Mouse (Mus musculus) monocyte, adult 2 months (primary cell): ENCODE results near the gene Ube4a.

ENCODE experiments used
- DNase-seq, 2 experiments: peaks; one replicate each; pipeline ENCODE4 v3.0.0; 2022; ENCODE audit warnings: low spot score in 2 of 2, low read depth in 1 of 2

Gene Ube4a

DNA sequence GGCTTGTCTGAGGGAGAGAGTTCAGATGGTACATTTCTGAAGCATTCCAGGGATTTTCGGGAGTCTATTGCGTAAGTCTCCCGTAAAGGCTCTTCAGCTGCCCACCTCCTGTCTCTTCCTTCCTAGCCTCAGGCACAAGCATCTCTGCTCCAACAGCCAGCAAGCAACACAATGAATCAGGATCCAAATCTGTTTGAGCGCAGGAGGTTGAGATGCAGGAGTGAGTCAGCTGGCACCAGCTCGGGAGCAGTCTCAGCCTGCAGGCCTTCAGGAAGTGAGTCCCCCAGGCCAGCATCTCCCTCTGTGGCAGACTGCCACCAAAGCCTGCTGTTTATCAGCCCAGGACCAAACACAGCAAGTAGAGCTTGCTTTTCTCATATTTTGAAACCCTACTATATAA lies 60.4 kb downstream of the Ube4a start:
- no peak for DNase-seq

DNA sequence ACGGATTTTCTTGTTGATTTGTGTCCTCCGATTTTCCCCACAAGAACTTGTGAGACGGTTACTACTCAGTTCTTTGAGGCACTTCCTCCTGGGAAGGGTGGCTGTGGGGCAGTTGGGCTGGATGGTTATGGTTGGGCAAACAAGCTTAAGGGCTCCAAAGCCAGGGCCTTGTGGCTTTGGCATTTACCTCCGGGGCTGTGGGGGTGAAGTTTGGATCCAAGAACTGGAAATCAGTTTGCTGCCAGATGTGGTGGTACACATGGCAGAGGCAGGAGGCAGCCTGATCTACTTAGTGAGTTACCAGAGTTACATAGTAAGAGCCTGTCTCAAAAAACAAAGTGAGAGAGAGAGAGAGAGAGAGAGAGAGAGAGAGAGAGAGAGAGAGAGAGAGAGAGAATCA lies 61.5 kb downstream of the Ube4a start:
- no peak for DNase-seq

DNA sequence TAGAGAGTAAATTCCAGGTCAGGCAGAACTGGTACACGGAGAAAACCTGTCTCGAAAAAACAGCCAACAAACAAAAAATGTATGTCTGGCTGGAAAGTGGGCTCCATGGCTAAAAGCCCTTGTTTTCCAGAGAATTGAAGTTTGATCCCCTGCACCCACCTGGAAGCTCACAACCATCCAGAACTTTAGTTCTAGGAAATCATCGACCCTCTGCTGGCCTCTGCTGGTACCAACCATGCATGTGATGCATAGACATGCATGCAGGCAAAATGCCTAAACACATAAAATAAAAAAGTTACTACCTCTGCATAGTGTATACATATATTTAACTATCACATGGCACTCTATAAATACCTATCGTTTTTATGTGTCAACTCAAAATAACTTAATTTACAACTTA lies 65.0 kb downstream of the Ube4a start:
- DNase-seq = no peak

DNA sequence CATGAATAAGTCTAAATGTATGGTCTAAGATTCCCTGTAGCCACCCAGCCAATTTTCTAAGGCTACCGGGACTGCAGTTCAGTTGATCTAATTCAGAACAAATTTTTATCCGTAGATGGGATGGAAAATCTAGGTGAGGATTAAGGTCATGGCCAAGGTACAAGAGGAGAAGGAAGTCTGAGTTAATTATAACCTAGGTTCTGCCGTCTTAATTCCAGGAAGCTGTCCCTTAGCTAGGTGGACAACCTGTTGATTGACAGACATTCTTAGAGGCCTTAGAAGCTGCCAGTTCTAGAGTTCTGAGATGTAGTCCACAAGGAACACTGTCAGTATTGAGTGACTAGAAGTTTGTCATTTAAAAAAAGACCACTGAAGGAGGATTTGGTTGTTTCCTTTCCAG lies 65.7 kb downstream of the Ube4a start:
- no peak for DNase-seq

DNA sequence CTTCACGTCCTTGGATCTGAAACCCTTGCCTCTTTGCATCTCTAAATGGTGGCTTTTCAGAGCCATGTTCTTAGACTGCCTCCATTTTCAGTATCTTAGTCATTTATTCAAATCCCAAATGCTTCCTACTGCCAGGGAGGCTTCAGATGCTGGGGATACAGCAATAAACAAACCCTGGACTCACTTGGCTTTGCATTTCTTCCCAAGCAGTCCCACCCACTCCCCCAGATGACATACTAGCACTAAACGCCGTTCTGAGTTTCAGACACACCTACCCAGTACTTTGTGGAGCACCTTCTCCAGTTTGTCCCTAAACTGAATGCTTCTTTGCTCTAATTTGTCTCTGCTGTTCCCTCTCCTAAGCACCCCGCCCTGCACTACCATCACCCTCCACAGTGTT lies 68.4 kb downstream of the Ube4a start:
- DNase-seq = no peak

DNA sequence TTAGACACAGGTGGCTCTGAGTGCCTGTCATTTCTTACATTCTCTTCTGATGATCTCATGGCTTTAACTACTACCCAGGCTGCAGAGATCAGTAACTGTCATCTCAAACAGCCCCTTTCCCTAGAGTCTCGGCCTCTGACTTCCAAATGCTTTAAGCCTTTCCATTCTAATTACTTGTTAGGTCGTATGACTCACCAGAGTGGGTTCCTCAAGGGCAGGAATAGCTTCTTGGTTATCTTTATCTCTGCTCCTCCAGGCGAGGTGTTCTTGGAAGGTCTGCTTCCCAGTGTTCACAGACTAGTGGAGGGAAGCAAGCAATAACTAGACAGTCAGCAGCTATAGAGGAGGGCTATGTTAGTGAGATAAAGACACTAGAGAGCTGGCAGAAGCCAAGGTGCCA lies 72.7 kb downstream of the Ube4a start:
- DNase-seq = no peak

DNA sequence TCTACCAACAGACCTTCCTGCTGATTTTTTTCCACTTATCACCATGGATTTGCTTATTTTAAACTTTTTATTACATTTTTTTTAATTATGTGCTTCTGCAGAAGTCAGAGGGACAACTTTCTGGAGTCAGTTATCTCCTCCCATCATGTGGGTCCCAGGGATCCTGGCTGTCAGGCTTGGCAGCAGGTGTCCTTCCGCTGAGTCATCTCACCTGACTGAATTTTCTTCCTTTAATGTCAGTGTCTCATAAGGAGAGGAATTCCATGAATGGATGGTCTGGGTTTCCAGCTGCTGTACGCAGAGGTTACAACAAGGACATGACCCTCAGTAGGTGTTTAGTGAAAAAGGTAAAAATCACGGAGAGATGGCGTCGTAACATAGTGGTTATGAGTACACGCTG lies 74.2 kb downstream of the Ube4a start:
- no peak for DNase-seq

DNA sequence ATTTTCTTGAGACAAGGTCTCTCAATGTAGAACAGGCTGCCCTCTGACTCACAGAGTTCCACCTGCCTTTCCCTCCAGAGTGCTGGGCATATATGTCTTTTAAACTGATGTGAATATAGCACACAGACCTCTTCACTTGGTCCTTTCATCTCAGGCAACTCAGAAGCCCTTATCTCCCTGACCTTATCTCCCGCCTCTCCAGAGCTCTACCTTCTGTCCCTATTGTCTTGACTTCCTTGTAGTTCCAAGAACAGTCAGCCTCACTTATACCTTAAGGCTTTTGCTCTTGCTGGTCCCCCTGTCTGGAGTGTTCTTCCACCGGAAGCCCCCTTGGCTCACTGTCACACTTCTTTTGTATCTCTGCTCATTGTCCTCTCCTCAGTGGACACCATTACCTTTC lies 75.3 kb downstream of the Ube4a start:
- no peak for DNase-seq

DNA sequence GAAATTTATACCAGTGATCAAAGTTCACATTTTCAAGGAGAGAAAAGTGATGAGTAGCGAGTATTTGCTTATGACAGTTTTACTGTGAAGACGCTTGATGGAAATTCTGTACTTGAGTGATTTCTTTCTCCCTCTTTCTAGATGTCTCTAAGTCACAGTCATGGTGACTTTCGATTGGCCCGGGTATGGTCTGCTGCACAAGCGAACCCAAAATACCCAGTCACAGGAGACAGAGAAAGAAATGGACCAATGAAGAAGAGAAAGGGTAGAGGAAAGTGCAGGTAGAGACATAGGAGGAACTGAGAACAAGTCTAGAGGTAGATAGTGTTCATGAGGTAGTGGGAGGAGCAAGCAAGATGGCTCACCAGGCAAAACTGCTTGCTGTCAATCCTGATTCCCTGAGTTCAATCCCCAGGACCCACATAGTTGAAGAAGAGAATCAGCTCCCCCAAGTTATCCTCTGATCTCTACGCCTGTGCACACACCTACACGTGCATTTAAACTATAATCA lies 77.2 kb downstream of the Ube4a start:
- DNase-seq = no peak

DNA sequence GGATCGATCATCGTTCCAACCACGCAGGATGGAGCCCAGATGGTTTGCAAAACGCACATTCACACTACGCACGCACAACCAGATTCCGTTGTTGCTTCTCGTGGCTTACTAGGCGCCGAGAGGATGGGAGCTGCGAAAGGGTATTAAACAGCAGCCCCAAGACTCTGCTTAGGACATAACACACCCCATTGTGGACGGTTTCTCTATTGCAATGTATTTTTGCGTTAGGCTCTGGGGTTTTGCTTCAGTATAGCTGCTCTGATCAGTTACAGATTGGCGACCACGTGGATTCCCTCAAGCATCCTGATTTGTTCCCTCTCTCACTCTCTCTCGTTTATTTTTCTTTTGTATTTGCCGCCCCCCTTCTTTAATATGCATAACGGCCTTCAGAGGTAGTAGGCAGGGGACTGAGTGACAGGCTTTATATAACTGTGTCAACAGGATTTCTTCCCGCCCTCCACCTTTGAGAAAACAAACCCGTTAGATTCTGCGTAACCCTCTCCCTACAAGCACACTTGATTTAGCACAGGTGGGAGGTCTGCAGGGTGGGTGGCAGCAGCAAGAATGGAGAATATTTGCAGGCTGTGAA lies 82.3 kb downstream of the Ube4a start:
- DNase-seq = no peak

DNA sequence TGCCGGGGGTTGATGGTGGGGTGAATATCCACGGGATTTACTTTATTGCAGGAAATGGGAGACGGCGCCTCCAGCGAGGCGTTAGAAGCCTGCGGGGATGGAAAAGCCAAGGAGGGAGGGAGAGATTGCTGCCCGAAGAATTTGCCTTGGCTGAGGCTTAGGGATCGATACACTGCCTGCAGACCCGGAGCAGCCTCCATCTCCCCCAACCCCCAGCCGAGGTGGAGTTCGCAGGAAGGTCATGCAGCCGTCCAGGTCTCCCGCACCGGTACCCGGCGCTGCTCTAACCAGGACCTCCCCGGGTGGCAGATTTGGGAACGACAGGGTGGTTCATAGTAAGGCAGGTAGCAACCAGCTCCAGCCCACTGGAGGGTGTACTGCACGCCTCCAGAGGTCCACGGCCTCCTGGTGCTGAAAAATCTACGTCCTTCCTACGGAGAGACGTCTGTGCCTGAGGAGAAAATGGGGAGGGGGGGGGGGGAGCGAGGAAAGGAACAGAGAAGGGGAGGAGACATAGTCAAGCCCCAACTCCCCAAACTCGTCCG lies 82.9 kb downstream of the Ube4a start:
- no peak for DNase-seq

DNA sequence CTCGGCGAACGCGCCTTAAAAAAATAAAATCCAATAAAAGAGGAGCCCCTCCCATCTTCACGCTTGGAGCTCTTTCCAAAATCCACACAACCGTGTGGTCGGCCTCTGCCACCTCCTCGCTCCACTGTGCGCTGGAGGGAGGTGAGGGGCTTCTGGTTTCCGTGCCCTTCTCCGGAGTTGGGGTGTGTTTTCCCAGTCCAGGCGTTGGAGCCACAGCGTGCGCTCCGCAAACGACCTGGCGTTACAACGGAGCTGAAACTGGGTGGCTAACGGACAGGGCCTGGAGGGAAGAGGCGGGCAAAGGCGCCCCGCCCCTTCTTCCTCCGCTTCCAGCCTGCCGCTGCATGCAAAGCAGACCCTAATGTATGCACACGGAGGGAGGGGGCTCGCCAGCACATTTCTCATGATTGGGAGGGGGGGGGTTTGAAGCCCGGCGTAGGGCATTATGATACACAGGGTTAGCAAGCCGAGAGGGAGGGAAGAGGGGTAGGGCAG lies 83.4 kb downstream of the Ube4a start:
- DNase-seq = peak in 1 of 2 experiments; percentile 15

DNA sequence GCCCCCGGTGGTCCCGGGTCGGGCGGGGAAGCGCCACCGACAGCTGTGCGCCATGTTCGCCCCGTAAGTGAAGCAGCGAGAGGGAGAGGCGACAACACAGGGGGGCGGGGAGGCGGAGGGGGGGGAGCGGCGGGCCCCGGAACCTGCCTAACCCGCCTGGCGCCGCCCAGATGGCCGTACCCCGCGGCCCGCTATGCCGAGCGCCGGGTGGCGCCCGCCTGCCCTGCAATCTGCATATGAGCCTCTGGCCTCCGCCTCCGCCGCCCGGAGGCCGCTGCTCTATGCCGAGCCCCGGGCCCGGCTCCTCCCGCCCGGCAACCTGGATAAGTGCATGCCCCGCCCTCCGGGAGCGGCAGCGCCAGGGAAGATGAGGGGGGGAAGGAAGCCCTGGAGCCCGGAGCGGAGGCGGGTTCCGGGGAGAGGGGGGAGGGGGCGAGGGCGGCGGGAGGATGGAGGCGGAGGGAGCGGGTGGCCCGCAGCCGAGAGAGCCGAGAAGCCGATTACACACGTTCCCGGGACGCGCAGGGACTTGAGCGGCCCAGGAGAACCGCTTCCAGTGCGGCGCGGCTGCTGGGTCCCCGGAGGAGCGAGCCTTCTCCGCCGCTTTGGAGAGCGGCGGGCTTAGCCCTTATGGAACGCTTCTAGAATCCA lies 84.1 kb downstream of the Ube4a start, which contains the start of gene Kmt2a:
Kmt2a (minus strand) TSS at position 76 of the 651 bp plus-strand sequence.
- peak; percentile 84 to 92 for DNase-seq

DNA sequence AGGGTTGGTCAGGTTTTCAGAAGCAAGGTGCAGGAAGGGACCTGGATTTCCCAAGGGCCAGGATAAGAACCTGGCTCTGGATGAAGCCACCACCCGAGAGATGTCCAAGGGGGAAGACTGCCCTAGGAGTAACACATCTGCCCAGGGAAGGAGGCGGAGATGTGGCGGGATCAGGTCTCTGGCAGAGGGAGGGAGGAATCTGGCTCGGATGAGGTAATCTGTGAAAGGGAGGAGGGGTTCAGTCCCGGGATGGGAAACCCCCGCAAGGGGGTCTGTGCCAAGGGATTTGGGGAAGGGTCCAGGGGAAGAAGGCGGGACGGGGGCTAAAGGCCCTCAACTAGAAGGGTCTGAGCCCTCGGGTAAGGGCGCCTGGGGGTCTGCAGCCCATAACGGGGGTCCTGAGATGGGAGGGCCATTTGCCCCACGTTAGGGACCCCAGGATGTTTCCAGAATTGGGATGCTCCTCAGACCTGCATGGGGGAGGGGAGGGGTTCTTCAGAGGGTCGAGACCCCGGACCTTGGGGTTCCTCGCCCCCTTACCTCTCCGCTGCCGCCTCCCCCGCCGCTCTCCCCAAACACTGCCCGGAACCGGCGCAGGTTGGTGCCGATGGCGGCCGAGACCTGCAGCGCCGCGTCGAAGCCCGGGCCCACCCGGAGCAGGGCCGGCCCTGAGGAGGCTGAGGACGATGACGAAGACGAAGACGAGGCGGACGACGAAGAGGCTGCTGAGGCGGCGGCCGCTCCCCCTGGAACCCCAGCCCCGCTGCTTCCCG lies 84.9 kb downstream of the Ube4a start:
- DNase-seq = no peak

DNA sequence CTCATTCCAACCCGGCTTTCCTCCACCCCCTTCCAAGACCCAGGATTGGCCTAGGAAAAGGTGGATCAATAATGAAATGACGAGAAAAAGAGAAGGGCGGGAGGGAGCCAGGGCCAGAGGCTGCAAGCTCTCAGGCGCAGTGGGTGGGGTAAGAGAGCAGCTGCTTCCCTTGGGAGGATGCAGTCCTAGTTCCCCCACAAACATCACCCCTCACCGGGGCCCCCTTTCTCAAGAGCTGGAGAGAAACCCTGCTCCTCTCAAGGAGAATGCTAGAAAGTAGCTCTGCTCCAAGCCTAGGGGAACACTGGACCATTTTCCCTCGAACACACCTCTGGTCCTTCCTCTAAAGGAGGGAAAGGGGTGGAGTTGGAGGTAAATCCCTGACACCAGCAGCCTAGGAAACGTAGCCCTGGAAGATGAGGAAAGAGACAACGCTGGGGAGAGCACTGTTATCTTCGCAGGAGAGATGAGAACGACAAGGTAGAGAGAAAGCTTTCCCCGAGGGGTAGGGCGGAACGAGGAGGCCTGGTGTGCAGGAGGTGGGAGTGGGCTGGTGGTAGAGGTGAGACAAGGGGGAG lies 85.6 kb downstream of the Ube4a start:
- DNase-seq = no peak

DNA sequence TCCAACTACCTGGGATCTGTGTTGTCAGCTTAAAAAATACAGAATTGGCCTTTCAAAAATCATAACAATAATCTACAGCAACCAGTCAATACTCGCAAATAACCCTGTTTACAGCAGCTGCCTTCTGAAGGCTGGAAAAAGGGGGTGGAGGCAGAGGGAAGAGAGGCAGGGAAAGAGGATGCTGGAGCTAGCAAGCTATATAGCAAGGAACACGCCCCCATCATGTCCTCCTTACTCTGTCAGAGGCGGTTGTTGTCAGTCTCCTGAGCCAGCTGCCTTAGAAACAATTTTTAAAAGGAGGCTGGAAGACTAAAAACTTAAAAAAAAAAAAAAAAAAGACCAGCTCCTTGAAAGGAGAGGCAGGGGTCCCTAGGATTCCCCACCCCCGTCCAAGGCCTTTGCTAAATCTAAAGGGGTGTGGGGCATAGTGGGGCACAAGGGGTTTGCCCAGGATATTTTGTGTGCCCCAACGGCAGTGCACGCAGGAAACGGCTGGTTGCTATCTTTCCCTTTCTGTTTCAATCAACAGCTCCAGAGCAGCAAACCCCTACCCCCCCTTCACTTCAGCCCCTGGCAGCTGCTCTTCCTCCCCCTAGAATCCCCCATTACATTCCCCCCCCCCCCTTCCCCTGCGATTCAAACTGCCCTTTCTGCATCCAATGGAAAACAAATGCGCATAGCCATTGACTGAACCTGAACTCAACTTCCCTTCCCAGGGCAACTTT lies 86.5 kb downstream of the Ube4a start:
- DNase-seq = no peak

DNA sequence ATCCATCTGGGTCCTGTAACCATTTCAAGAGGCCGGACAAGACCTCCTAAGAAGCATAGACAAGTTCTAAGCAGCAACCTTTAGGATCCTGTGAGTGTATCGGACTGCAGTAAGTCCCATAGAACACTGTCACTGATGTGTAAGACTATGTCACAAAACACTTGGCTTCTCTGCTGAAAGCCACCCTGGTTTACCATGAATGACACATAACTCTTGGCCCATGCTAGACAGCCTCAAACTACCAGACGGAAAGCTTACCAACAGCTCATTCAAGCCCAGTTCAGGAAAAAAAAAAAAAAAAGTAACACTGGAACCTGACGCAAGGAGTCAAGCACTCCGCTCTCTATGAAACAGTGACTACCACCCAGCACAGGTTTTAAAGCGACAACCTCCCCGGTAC lies 87.7 kb downstream of the Ube4a start:
- DNase-seq = no peak

DNA sequence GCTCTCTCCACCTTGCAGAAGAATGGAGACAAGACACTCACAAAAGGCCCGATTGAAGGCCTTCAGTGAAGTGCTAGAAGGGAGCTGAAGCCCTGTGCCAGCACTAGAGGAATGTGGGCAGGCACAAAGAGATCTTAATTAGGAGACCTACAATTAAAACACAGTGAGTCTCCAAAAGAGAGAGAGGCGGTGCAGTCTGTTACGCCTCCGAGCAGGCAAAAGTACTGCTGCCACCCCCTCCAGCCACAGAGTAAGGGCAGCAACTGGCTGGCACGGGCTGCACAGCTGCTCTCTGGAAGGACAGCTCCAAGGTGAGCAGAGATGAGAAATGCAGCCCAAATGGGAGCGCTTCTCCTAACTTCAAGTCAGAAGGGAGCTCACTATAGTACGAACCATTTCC lies 89.9 kb downstream of the Ube4a start:
- DNase-seq = no peak

DNA sequence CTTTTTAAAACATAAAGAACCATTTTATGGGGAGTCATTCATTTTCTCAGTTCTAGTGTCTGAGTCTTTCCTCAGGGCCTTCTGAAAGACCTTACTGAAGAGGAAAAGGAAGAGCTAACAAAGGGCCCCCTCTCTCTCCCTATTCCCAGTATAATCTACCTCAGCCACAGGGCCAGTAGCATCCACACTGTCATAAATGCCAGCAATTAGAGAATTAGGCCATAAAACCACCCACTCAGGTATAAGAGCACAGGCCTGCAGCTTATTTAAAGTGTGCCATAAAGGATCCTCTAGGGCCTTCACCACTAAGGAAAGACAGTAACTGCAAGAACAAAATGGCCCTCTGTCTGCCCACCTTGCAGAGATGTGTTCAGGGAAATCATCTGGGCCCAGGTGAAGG lies 91.2 kb downstream of the Ube4a start:
- no peak for DNase-seq

DNA sequence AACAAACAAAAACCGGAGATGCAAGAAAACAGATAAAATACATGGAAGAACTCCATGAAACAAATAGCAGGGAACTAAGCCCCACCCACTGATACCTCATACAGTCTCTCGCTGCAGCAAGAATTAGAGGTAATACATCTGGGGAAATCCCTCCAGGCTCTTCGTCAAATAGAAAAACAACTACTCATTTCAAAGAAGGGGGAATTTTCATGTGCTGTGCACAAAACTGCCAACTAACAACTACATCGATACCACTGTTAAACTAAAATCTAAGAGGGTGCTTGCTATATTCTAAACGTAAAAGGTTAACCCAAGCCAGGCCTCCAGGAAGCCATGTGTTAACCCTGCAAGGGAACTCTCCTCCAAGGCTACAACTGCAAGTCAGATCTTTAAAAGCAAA lies 91.7 kb downstream of the Ube4a start:
- DNase-seq = no peak
